Mouse (Mus musculus) CD8-positive naive resting alpha-beta T cell, adult 2 months (primary cell): ENCODE measurements around the gene Hoxd13.

Experiments
- DNase-seq, 2 experiments: peaks; one replicate each; pipeline ENCODE4 v3.0.0; 2022; ENCODE audit warnings: low read depth in 2 of 2, low spot score in 2 of 2

The Hoxd13 gene

GRCm38 (mm10) chr2:74678891-74679595 is 10.9 kb downstream of the Hoxd13 start, which contains the start of gene Hoxd11:
Gene Hoxd11, plus strand, starts transcription at chr2:74679557.
- no peak for DNase-seq

GRCm38 (mm10) chr2:74679596-74679971 is 11.5 kb downstream of the Hoxd13 start:
- DNase-seq = no peak

GRCm38 (mm10) chr2:74679980-74680379 is 11.9 kb downstream of the Hoxd13 start:
- no peak for DNase-seq

- DNase-seq = no peak
Observed at GRCm38 (mm10) chr2:74680561-74681398, 12.7 kb downstream of the Hoxd13 start.

GRCm38 (mm10) chr2:74681594-74682531 is 13.8 kb downstream of the Hoxd13 start:
- DNase-seq = no peak

GRCm38 (mm10) chr2:74682796-74683195 is 14.7 kb downstream of the Hoxd13 start:
- DNase-seq = no peak

GRCm38 (mm10) chr2:74683471-74683951 is 15.4 kb downstream of the Hoxd13 start:
- DNase-seq = no peak

- DNase-seq = no peak
Observed at GRCm38 (mm10) chr2:74684106-74684505, 16.0 kb downstream of the Hoxd13 start.

- DNase-seq = no peak
Observed at GRCm38 (mm10) chr2:74685059-74685603, 17.0 kb downstream of the Hoxd13 start.

GRCm38 (mm10) chr2:74686301-74686987 is 18.3 kb downstream of the Hoxd13 start:
- DNase-seq = no peak

- DNase-seq = no peak
Observed at GRCm38 (mm10) chr2:74686988-74687697, 19.0 kb downstream of the Hoxd13 start.

GRCm38 (mm10) chr2:74687698-74688555 is 19.8 kb downstream of the Hoxd13 start:
- DNase-seq = no peak

- DNase-seq = no peak
Observed at GRCm38 (mm10) chr2:74688795-74689573, 20.9 kb downstream of the Hoxd13 start.

GRCm38 (mm10) chr2:74689574-74690337 is 21.6 kb downstream of the Hoxd13 start:
- no peak for DNase-seq

- DNase-seq = no peak
Observed at GRCm38 (mm10) chr2:74690338-74690716, 22.2 kb downstream of the Hoxd13 start.

- no peak for DNase-seq
Observed at GRCm38 (mm10) chr2:74691022-74691951, 23.2 kb downstream of the Hoxd13 start, which contains the start of gene Hoxd10. Gene Hoxd10, plus strand, starts transcription at chr2:74691924.
